Mouse (Mus musculus): Measurements from ENCODE around the gene Slc7a10. TPM values are rescaled to one million over a fixed set of nuclear protein-coding genes. Genes with fewer than 3 reads are reported as not detected.
"Not testable (repeated sequence)": the region's sequence is repeated elsewhere in the genome, so short reads cannot be mapped to it uniquely, and the experiment has no call there.

Gene Slc7a10
- polyA plus RNA-seq, 1 experiment = 7.7 TPM

GRCm38 (mm10) chr7:35237935-35238334 is 51.8 kb downstream of the Slc7a10 start:
- DNase-seq (ENCODE audit: low spot score) = not testable (repeated sequence)

Other genes starting within 250 kb of the Slc7a10 start
- gene Cebpg, start 129.8 kb upstream of the Slc7a10 start, polyA plus RNA-seq (2012; rRNA removed) = 27.0 and 30.3 TPM in 2 replicates
- 28.5 and 31.0 TPM in 2 replicates for gene Cebpa, start 67.1 kb upstream of the Slc7a10 start, polyA plus RNA-seq (2012; rRNA removed)
- gene Lrp3, start 29.1 kb downstream of the Slc7a10 start, polyA plus RNA-seq (2012; rRNA removed) = 13.3 and 19.3 TPM in 2 replicates
- gene Gpatch1, start 132.1 kb downstream of the Slc7a10 start, polyA plus RNA-seq (2012; rRNA removed) = 11.6 and 11.7 TPM in 2 replicates
- gene Rhpn2, start 147.8 kb downstream of the Slc7a10 start, polyA plus RNA-seq (2012; rRNA removed) = 4.3 and 5.0 TPM in 2 replicates
- gene Faap24, start 210.5 kb downstream of the Slc7a10 start, polyA plus RNA-seq (2012; rRNA removed) = 5.2 and 5.4 TPM in 2 replicates
- gene Cep89, start 210.7 kb downstream of the Slc7a10 start, polyA plus RNA-seq (2012; rRNA removed) = 13.4 and 14.4 TPM in 2 replicates

Data from urinary bladder, adult 2 months (tissue).